Mouse (Mus musculus): ENCODE measurements around the gene Zfhx3.

GRCm38 (mm10) chr8:108714143-108714635 is 771.7 kb downstream of the Zfhx3 start:
- TF ChIP-seq CTCF (IDR thresholded peaks at IDR 0.05; ENCODE audit: low read depth, low read length) (no peak), POLR2A (IDR thresholded peaks at IDR 0.05; ENCODE audit: insufficient read depth, low read length) (no peak)
